Mouse (Mus musculus): ENCODE measurements around the gene Lrrc27. TPM values are rescaled to one million over a fixed set of nuclear protein-coding genes. Genes with fewer than 3 reads are reported as not detected.

Lrrc27 gene
- polyA plus RNA-seq, 1 experiment from 2014 or later: 4.6 TPM

DNA sequence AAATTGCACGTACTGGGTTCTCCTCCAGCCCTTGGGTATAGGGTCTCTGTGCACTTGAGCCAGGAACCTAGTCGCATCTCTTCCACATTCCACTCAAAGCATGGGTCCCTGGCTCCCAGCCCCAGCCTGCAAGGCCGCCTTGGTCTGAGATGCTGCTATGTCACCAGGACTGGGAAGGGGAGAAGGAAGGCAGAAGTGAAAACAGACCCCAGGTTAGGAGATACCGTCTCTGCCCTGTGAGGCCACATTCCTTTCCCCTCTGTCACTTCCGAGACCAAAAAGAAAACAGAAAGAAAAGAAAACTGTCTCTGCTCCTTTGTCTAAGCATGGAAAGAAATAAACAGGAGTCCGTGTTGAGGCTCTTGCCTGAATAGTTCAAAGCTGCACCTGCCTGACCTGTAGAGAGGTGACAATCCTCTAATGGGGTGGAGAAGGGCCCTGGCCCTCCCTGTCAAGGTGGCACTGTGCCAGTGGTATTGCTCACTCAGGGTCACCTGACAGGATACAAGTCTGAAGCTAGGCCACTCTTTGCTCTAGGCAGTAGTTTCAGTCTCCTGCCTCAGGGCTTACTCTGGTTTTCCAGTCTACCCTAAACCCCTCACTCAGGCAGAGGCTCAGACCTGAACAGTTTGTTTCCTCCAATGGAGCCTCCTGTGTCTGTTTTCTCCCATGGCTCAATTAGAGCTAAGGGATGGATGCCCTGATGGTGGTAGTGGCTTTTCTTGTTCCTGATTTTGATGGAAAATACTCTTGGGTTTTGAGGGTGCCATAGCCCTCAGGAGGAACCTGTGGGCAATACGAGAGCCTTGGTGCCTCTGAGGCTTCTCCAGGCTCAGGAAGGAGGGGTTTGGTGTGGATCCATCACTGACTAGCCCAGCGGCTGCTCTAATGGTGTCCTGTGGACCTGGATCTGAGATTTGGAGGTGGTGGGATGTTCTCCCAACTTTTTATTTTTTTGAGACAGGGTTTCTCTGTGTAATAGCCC lies 54.4 kb downstream of the Lrrc27 start:
- H3K9ac ChIP-seq: no peak overlapping the region
- no peak overlapping the region for H3K4me2 ChIP-seq
- ATAC-seq (replicated peaks): no peak
- H3K9me3 ChIP-seq: no peaks in the 10 kb centered on the region
- no peaks in the 10 kb centered on the region for H3K36me3 ChIP-seq (replicated peaks)
- no peaks in the 10 kb centered on the region for H3K4me1 ChIP-seq
- no peaks in the 10 kb centered on the region for H3K27me3 ChIP-seq (replicated peaks)
- H3K27ac ChIP-seq: no peak overlapping the region
- no peak overlapping the region for H3K4me3 ChIP-seq
- WGBS: 74% methylated on average over 8 of the region's 8 CpGs

DNA sequence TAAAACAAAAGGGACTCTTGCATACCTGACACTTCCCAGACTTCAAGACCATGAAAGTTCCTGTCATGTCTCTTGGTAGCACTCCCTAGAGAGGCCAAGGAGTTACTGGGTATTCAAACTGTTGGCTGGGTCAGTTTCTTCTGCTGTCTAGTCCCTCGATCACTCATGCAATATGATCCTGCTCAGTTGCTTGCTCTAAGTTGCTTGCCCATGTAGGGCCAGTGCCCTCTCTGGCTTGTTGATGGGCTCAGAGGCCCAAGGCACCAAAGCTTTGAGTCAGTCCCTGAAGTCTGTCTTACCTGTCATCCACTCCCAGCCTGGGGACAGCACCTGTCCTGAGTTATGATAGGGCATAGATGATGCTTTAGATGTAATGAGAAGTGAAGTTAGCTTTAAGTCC lies 58.0 kb downstream of the Lrrc27 start:
- Histone ChIP-seq H3K4me2 (no peak overlapping the region), H3K4me3 (no peak overlapping the region), H3K4me1 (peaks cover 4% of the 10 kb centered on the region; the same call in 1 of the 2 replicates), H3K27ac (no peak overlapping the region), H3K36me3 (replicated peaks) (no peaks in the 10 kb centered on the region), H3K27me3 (replicated peaks) (no peaks in the 10 kb centered on the region), H3K9me3 (no peaks in the 10 kb centered on the region), H3K9ac (no peak overlapping the region)
- no peak for ATAC-seq (replicated peaks)
- WGBS: 96% methylated on average over 1 of the region's 1 CpGs

DNA sequence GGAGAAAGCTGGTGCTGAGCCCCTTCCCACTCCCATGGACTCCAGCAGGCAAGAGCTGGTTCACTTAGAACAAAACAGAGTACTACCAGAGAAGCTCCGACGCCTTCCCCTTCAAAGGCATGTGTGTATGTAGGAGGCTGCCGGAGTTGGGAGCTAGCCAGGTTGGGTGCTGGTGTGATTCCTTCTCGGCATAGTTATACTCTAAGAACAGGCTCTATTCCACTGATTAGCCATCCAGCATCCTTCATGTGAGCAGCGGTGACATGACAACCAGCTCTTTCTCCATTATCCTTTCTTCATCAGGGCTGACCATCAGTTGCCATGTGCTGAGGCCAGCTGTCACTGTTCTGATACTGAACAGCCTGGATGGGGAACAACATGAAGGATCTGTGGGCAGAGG lies 59.1 kb downstream of the Lrrc27 start:
- no peak for ATAC-seq (replicated peaks)
- 79% methylated on average over 5 of the region's 5 CpGs for WGBS
- Histone ChIP-seq H3K4me1 (peaks cover 4% of the 10 kb centered on the region; the same call in 1 of the 2 replicates), H3K27me3 (replicated peaks) (no peaks in the 10 kb centered on the region), H3K4me3 (no peak overlapping the region), H3K27ac (no peak overlapping the region), H3K36me3 (replicated peaks) (no peaks in the 10 kb centered on the region), H3K4me2 (no peak overlapping the region), H3K9me3 (no peaks in the 10 kb centered on the region), H3K9ac (no peak overlapping the region)

DNA sequence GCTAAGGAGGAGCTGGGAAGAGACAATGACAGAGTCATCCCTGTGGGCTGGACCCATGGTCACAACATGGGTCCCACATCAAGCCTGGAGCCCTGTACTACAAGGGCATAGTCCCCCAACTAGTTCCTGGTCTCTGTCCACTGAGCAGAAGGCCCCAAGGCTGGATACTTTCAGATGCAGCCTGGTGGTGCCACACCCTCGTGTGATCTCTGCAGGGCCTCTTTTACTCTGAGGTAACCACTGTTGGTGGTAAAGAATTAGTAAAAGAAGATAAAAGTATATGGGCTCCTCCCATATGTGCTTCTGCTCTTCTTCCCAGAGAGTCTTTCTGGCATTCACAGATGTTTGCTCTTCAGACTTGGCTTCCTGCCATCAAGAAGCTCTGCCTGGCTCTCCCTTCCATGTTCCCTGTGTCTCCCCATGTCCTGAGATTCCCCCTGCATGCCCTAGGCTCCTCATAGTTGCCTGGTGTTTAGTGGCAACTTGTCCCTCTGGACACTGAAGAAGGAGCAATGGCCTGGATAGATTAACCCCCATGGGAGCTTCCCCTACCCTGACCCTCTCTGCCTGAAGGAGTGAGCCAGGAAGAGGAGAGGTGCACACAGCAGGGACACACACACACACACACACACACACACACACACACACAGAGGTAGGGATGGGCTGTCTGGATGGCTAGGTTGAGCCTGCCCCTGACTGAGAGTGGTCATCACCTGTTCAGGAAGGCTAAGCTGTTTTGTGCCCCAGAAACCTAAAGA lies 60.0 kb downstream of the Lrrc27 start:
- 57% methylated on average over 1 of the region's 1 CpGs for WGBS
- no peak; the same call in 1 of the 2 replicates for ATAC-seq (replicated peaks)
- Histone ChIP-seq H3K9me3 (no peaks in the 10 kb centered on the region), H3K4me2 (no peak overlapping the region), H3K36me3 (replicated peaks) (no peaks in the 10 kb centered on the region), H3K27ac (no peak overlapping the region), H3K27me3 (replicated peaks) (no peaks in the 10 kb centered on the region), H3K9ac (no peak overlapping the region), H3K4me3 (no peak overlapping the region), H3K4me1 (peaks cover 4% of the 10 kb centered on the region; the same call in 1 of the 2 replicates)

DNA sequence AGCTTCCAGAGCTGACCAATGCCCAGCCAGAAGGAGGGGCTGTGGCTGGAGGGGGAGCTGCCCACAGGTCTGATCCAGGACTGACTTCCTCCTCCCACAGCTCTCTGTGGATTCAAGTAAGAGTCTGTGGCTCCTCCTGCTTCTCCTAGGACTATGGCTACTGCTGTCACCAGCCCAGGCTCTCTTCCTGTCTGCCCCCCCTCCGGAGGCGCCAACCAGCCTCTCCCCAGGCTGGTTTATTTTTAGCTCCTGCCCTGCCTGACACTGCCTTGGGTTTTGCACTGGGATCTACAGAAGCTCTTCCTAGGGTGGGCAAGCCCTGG lies 60.6 kb downstream of the Lrrc27 start:
- 91% methylated on average over 2 of the region's 2 CpGs for WGBS
- no peak overlapping the region for H3K4me3 ChIP-seq
- H3K27me3 ChIP-seq (replicated peaks): no peaks in the 10 kb centered on the region
- no peak; the same call in 1 of the 2 replicates for ATAC-seq (replicated peaks)
- no peak overlapping the region for H3K27ac ChIP-seq
- H3K9ac ChIP-seq: no peak overlapping the region
- H3K9me3 ChIP-seq: no peaks in the 10 kb centered on the region
- no peak overlapping the region for H3K4me2 ChIP-seq
- H3K36me3 ChIP-seq (replicated peaks): no peaks in the 10 kb centered on the region
- H3K4me1 ChIP-seq: peaks cover 4% of the 10 kb centered on the region; the same call in 1 of the 2 replicates

DNA sequence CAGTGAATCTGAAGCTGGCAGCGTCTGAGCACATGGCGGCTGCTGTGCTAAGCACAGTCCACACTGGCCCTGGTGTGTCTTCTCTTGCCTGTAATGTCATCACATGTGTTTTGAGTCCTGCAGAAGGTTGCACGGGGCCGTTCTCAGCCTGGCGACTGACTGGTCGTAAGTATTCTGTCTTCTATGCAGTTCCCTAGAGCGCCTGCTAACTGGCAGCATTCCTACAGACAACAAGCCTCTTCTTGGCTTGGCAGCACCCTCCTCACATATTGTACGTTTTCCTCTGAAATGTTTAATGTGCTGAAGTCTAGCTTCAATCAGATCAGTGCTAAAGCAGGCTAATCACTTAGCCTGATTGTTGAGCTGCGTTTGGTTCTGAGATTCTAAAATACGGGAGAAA lies 62.8 kb downstream of the Lrrc27 start:
- no peak overlapping the region for H3K4me3 ChIP-seq
- H3K4me2 ChIP-seq: no peak overlapping the region
- H3K9ac ChIP-seq: no peak overlapping the region
- H3K36me3 ChIP-seq (replicated peaks): no peaks in the 10 kb centered on the region
- no peak for ATAC-seq (replicated peaks)
- WGBS: 62% methylated on average over 10 of the region's 10 CpGs
- H3K27me3 ChIP-seq (replicated peaks): no peaks in the 10 kb centered on the region
- no peak overlapping the region for H3K27ac ChIP-seq
- no peaks in the 10 kb centered on the region for H3K9me3 ChIP-seq
- H3K4me1 ChIP-seq: peaks cover 12% of the 10 kb centered on the region; the same call in 1 of the 2 replicates

DNA sequence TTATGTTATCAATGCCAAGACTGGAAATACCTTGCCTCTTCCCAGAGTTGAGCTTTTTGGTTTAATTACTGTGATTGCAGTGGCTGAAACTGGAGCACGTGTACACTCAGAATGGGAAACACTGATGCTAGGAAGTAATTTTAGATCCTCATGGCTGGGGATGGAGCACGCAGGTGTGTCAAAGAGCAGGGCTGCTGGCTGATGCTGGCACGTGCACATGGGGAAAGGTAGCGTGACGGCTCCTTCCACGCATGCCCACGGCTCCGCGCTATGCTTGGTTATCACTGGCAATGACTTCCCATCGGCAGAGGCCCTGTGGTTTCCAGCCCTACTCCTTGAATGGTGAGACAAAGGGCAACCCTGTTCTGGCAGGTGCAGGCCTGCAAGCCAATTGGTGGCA lies 63.4 kb downstream of the Lrrc27 start:
- H3K27ac ChIP-seq: no peak overlapping the region

DNA sequence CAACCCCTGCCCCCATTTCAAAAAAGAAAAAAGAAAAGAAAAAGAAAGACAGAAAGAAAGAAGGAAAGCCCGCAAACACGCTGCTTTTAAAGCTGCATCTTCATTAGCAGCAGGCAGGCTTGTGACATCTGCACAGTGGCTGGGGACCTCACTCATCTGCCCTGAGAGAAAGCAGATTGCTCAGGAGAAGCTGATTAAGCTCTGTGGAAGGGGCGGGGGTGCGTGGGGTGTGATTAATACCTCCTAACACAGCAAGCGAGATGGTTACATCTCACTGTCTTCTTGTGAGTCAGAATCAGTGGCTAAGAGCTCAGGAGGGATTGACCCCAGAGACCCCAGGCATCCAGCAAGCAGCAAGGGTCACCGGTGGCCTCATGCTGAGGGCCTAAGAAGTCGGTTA lies 64.7 kb downstream of the Lrrc27 start:
- ATAC-seq (replicated peaks): no peak
- no peaks in the 10 kb centered on the region for H3K9me3 ChIP-seq
- H3K36me3 ChIP-seq (replicated peaks): no peaks in the 10 kb centered on the region
- H3K9ac ChIP-seq: no peak overlapping the region
- H3K4me1 ChIP-seq: peaks cover 14% of the 10 kb centered on the region; the same call in 1 of the 2 replicates
- no peak overlapping the region for H3K4me2 ChIP-seq
- 72% methylated on average over 7 of the region's 7 CpGs for WGBS
- no peaks in the 10 kb centered on the region for H3K27me3 ChIP-seq (replicated peaks)
- H3K27ac ChIP-seq: no peak overlapping the region
- H3K4me3 ChIP-seq: no peak overlapping the region

More for the DNA sequence above, 63.4 kb downstream of the Lrrc27 start:
- H3K9ac ChIP-seq: no peak overlapping the region
- no peak for ATAC-seq (replicated peaks)
- peaks cover 14% of the 10 kb centered on the region; the same call in 1 of the 2 replicates for H3K4me1 ChIP-seq
- 86% methylated on average over 10 of the region's 10 CpGs for WGBS
- H3K36me3 ChIP-seq (replicated peaks): no peaks in the 10 kb centered on the region
- no peaks in the 10 kb centered on the region for H3K9me3 ChIP-seq
- no peaks in the 10 kb centered on the region for H3K27me3 ChIP-seq (replicated peaks)
- no peak overlapping the region for H3K4me3 ChIP-seq
- H3K4me2 ChIP-seq: no peak overlapping the region

DNA sequence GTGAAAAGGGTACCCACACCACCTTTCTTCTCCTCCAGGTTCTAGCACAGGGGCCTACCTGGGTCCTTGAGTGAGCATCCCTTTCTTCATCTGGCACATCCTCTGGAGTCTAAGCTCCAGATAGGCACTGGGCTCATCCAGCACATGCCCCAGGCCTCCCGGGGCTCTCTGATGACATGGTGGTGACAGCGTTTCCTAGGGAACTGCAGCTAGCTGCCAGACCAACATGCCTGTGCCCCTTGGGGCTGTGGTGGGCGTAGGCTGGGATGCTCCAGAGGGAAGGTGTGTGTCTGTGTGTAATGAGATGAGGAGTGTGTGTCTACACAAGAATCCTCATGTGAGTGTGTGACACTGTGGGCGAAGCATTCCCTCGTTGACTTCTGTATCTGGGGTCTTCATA lies 66.8 kb downstream of the Lrrc27 start:
- no peaks in the 10 kb centered on the region for H3K27me3 ChIP-seq (replicated peaks)
- WGBS: 65% methylated on average over 5 of the region's 5 CpGs
- no peak for ATAC-seq (replicated peaks)
- no peak overlapping the region for H3K9ac ChIP-seq
- no peak overlapping the region for H3K27ac ChIP-seq
- H3K36me3 ChIP-seq (replicated peaks): no peaks in the 10 kb centered on the region
- H3K4me3 ChIP-seq: no peak overlapping the region
- H3K9me3 ChIP-seq: no peaks in the 10 kb centered on the region
- H3K4me1 ChIP-seq: peaks cover 10% of the 10 kb centered on the region; the same call in 1 of the 2 replicates
- no peak overlapping the region for H3K4me2 ChIP-seq

DNA sequence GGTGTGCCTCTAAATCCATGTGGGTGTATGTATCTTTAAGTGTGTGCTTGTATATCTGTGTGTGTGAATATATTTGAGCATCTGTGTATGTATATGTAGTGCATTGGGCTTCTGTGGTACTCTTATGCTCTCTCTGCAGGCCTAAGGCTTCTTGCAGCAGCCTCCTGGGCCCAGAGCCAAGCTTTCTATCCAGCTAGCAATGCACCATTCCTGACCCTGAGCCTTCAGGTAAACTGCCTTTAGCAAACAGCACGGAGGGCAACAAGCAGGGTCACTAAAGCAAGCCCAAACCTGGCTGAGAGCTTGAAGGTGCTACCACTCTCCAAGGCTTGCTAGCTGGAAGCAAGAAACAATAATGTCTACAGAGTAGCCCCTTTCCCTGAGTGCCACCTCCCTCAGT lies 67.3 kb downstream of the Lrrc27 start:
- no peaks in the 10 kb centered on the region for H3K27me3 ChIP-seq (replicated peaks)
- 67% methylated on average over 1 of the region's 1 CpGs for WGBS
- no peaks in the 10 kb centered on the region for H3K9me3 ChIP-seq
- H3K36me3 ChIP-seq (replicated peaks): no peaks in the 10 kb centered on the region
- no peak for ATAC-seq (replicated peaks)
- H3K4me2 ChIP-seq: no peak overlapping the region
- H3K9ac ChIP-seq: no peak overlapping the region
- no peak overlapping the region for H3K4me3 ChIP-seq
- peaks cover 10% of the 10 kb centered on the region; the same call in 1 of the 2 replicates for H3K4me1 ChIP-seq
- no peak overlapping the region for H3K27ac ChIP-seq

DNA sequence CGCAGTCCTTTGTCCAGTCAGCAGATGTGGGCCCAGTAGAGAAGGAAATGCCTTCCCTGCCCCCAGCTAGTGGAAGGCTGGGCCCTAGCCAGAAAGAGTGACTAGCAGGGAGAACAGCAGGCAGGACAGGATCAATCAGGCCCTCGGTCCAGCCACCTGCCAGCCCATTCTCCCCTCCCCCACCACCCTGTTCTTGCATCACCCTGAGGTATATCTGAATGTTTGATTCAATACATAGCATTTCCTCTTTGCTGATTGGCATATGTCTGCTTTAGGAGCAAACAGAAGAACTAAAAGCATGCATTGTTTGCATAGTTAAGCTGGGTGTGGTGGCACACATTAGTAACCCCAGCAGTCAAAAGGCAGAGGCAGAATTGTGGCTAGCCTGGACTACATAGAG lies 68.4 kb downstream of the Lrrc27 start:
- WGBS: 23% methylated on average over 2 of the region's 2 CpGs
- no peak overlapping the region for H3K4me3 ChIP-seq
- no peak overlapping the region for H3K27ac ChIP-seq
- no peak for ATAC-seq (replicated peaks)
- no peaks in the 10 kb centered on the region for H3K36me3 ChIP-seq (replicated peaks)
- no peaks in the 10 kb centered on the region for H3K27me3 ChIP-seq (replicated peaks)
- no peak overlapping the region for H3K9ac ChIP-seq
- H3K4me2 ChIP-seq: no peak overlapping the region
- H3K9me3 ChIP-seq: no peaks in the 10 kb centered on the region
- H3K4me1 ChIP-seq: peaks cover 10% of the 10 kb centered on the region; the same call in 1 of the 2 replicates

DNA sequence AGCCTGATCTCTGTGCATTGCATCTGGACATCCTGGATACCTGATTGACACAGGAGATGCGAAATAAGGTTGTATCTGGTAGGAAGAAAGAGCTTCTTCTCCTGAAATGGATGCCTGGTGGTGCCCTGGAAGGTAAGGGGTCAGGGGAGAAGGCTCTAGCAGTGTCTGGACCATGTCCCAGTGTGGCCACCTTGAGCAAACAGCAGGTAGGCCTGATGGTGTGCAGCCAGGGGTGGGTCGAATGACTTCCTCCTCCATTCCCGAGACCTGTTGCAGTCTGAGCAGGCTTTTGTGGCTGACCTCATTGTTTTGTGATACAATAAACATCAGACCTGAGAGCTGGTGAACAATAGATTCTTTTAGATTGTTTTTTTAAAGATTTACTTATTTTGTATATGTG lies 69.2 kb downstream of the Lrrc27 start:
- no peaks in the 10 kb centered on the region for H3K27me3 ChIP-seq (replicated peaks)
- no peak overlapping the region for H3K4me3 ChIP-seq
- H3K9me3 ChIP-seq: no peaks in the 10 kb centered on the region
- ATAC-seq (replicated peaks): no peak
- no peak overlapping the region for H3K9ac ChIP-seq
- H3K27ac ChIP-seq: no peak overlapping the region
- peaks cover 10% of the 10 kb centered on the region; the same call in 1 of the 2 replicates for H3K4me1 ChIP-seq
- WGBS: 75% methylated on average over 3 of the region's 3 CpGs
- H3K36me3 ChIP-seq (replicated peaks): no peaks in the 10 kb centered on the region
- no peak overlapping the region for H3K4me2 ChIP-seq

Data from midbrain, embryonic 15.5 days (tissue).